Mouse (Mus musculus) bone marrow macrophage, adult 2 months (primary cell): ENCODE measurements around the gene Clec1a. TPM values are rescaled to one million over a fixed set of nuclear protein-coding genes. Genes with fewer than 3 reads are reported as not detected.
A peak's percentile ranks its signal among the peaks of the same experiment; 100 is the strongest.
"Not testable (repeated sequence)": the region's sequence is repeated elsewhere in the genome, so short reads cannot be mapped to it uniquely, and the experiment has no call there.

ENCODE experiments used
- H3K27ac ChIP-seq: 2 replicates; pipeline ENCODE4 v1.5.1; 2012; ENCODE audit warnings: low read depth, low read length; ENCODE audit not compliant: insufficient read depth
- H3K4me1 ChIP-seq: 2 replicates; pipeline ENCODE4 v1.6.1; 2012; ENCODE audit warnings: low read length; ENCODE audit not compliant: control insufficient read depth, insufficient read depth
- H3K4me3 ChIP-seq: 2 replicates; pipeline ENCODE4 v1.5.1; 2012; ENCODE audit warnings: mild to moderate bottlenecking, low read length, moderate library complexity; ENCODE audit not compliant: insufficient read depth
- CTCF ChIP-seq: IDR thresholded peaks from 2 replicates; pipeline ENCODE4 v1.5.1; 2012; ENCODE audit warnings: low read depth, mild to moderate bottlenecking, low read length, moderate library complexity
- POLR2A ChIP-seq: IDR thresholded peaks from 2 replicates; pipeline ENCODE4 v1.6.1; 2012; ENCODE audit warnings: mild to moderate bottlenecking, low read depth, low read length, borderline replicate concordance
- polyA plus RNA-seq: library from polyadenylated mRNA; stranded (reverse); fragments of >200 nt; gene quantifications from 2 replicates; pipeline ENCODE4 v1.2.4, GENCODE M21; 2012; ENCODE audit not compliant: missing spikeins, insufficient read depth, insufficient read length

Clec1a gene
- polyA plus RNA-seq = 0.46 and 0.69 TPM in 2 replicates

DNA sequence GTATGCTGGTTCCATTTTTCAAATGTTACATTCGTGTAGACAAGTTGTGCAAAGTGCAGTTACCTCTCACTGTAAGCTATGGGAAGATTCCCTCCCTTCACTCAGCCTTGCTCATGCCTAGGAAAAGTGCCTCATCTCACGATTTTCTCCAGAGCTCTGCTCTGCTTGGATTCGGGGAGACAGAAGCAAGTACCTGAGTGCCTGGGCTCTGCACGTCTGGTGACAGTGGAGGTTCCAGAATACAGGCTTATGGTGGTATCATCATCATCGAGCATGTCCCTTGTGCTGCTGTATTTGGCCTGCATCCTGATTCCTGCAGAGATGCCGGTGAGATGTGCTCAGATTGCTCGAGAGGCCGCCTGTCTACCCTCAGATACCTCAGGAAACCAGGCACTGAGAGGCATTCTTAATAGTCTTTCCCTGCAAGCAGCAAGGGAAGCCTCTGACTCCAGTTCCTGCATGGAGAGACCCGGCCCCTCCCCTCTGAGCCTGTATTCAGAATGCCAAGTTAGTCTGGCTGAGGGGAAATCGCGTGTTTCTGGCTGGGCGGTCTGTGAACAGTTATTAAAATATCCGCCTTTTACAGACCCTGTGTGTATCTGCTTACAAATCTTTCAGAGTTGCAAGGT is at the start of gene Clec1a:
Gene Clec1a (minus strand): TSS at position 590 of the 629 bp plus-strand sequence.
- peaks cover 2% of the 10 kb centered on the region; the same call in 1 of the 2 replicates for H3K4me1 ChIP-seq
- H3K27ac ChIP-seq = no peak within 1 kb of the TSS
- H3K4me3 ChIP-seq = peak within 1 kb of the TSS; percentile 44
- TF ChIP-seq CTCF (no peak), POLR2A (no peak)

- H3K27ac ChIP-seq, H3K4me1 ChIP-seq, H3K4me3 ChIP-seq: not testable (repeated sequence)
Observed at GRCm38 (mm10) chr6:129499516-129499915, 47.7 kb upstream of the Clec1a start.

GRCm38 (mm10) chr6:129497345-129498218 is 45.8 kb upstream of the Clec1a start:
- H3K4me1 ChIP-seq = peaks cover 7% of the 10 kb centered on the region
- H3K27ac ChIP-seq = no peak overlapping the region
- no peak overlapping the region for H3K4me3 ChIP-seq
- TF ChIP-seq POLR2A (no peak), CTCF (no peak)

GRCm38 (mm10) chr6:129494924-129495323 is 43.1 kb upstream of the Clec1a start:
- no peak for TF ChIP-seq POLR2A
- TF ChIP-seq CTCF = no peak
- Histone ChIP-seq H3K4me3 (no peak overlapping the region), H3K4me1 (peaks cover 7% of the 10 kb centered on the region), H3K27ac (no peak overlapping the region)

DNA sequence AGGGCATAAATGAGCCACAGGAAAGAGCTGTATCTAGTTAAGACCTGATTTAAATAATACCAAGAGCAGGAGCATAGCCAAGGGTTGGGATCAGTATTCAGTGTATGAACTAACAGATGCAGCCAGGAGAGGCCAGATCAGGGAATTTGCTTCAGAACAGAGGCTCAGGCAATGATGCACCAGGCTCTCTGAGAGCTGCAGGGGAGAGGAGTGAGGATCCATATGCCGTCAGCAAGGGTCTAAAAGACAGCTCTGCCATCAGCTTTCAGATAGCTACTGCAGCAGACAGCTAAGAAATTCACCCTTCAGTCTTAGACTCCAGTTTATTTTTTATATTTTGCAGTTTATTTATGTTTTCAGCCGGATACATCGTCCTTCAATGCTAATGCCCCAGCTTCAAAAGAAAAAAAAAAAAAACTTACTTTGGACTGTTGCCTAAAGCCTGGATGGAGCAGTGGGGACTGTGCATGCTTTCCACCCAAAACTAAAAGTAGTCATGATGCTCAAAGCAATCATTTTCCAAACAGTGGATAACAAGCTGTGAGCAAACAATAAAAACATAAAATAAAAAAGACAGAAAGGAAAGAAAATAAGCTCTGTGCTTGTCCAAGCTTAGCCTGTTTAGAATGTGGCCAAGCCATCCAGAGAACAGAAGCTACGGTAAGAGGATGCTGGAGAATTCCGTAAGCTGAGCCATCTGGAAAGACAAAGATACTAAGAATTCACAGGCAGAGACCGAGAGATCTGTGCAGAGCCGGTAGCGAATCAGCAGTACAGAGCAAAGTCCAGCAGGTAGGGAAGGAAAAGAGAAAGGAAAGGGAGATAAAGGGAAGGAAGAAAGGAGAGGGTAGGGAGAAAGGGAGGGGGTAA is 28.5 kb upstream of the Clec1a start:
- H3K4me3 ChIP-seq = no peak overlapping the region
- H3K4me1 ChIP-seq = no peaks in the 10 kb centered on the region
- TF ChIP-seq CTCF (no peak), POLR2A (no peak)
- no peak overlapping the region for H3K27ac ChIP-seq

GRCm38 (mm10) chr6:129476404-129477126 is 24.8 kb upstream of the Clec1a start:
- Histone ChIP-seq H3K27ac (no peak overlapping the region), H3K4me3 (no peak overlapping the region), H3K4me1 (peaks cover 9% of the 10 kb centered on the region)
- TF ChIP-seq POLR2A (no peak), CTCF (no peak)

- H3K4me1 ChIP-seq = peaks cover 23% of the 10 kb centered on the region
- peak overlapping the region; percentile 63 for H3K27ac ChIP-seq
- no peak overlapping the region for H3K4me3 ChIP-seq
- TF ChIP-seq CTCF (no peak), POLR2A (no peak)
Observed at GRCm38 (mm10) chr6:129472627-129473026, 20.8 kb upstream of the Clec1a start.

DNA sequence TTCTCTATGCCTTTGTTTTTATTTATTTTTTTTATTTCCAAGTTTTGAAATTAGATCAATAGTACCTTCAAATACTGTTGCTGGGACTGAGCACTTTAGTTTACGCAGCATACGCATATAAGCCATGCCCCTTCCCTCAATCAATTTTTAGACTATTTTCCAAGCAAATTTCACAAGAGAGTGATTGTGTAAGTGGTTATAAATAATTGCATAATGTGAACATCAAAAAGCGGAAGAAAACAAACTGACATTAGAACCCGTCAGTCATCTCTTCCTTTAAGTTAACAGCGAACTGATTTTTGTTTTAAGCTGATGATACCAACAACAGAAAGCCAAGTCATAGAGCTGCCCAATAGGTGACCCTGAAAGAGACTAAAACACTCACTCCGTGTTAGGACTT is 19.6 kb upstream of the Clec1a start:
- H3K4me1 ChIP-seq = peaks cover 23% of the 10 kb centered on the region
- H3K4me3 ChIP-seq = peak overlapping the region; percentile 20; the same call in 1 of the 2 replicates
- peak overlapping the region; percentile 82 for H3K27ac ChIP-seq
- TF ChIP-seq POLR2A (no peak), CTCF (no peak)

DNA sequence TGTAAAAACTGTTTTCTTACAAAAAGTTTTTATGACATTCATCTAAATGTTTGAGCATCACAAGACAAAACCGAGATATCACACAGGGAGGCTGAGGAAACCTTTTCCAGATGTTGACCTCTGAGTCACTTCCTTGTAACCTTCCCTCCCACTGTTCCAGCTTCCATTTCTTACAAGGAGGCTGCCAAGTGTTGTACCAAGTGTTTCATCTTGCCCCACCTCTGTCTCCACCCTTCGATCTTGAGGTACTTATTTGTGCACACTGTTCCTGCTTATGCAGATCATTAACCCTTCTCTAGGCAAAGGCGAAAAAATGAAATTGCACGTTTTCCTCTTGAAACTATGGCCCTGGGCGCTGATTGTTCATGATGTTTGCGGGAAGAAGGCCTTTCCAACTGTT is 2.1 kb downstream of the Clec1a start:
- no peak for TF ChIP-seq POLR2A
- TF ChIP-seq CTCF = no peak
- H3K4me1 ChIP-seq = peaks cover 2% of the 10 kb centered on the region; the same call in 1 of the 2 replicates
- H3K27ac ChIP-seq = no peak overlapping the region
- H3K4me3 ChIP-seq = no peak overlapping the region
